Mouse (Mus musculus) ES-Bruce4 (cell line): ENCODE results near the gene Tnip1. TPM values are rescaled to one million over a fixed set of nuclear protein-coding genes. Genes with fewer than 3 reads are reported as not detected.
A peak's percentile ranks its signal among the peaks of the same experiment; 100 is the strongest.

ENCODE experiments used
- H3K27ac ChIP-seq: 2 replicates; pipeline ENCODE4 v1.5.1; 2012; ENCODE audit warnings: low read length, inconsistent platforms; ENCODE audit not compliant: insufficient read depth
- H3K27me3 ChIP-seq: 2 replicates; pipeline ENCODE4 v1.6.1; 2012; ENCODE audit warnings: mild to moderate bottlenecking, low read length, inconsistent platforms; ENCODE audit not compliant: control insufficient read depth, poor library complexity, insufficient read depth, severe bottlenecking
- H3K36me3 ChIP-seq: 2 replicates; pipeline ENCODE4 v1.6.1; 2012; ENCODE audit warnings: inconsistent platforms, mild to moderate bottlenecking, low read length, moderate library complexity; ENCODE audit not compliant: control insufficient read depth, poor library complexity, insufficient read depth, severe bottlenecking
- H3K4me1 ChIP-seq: one replicate; pipeline ENCODE4 v1.8.1; 2011; ENCODE audit warnings: low read length; ENCODE audit not compliant: control insufficient read depth, insufficient read depth
- H3K4me3 ChIP-seq: 2 replicates; pipeline ENCODE4 v1.5.1; 2011; ENCODE audit warnings: low read depth, mild to moderate bottlenecking, low read length
- H3K9ac ChIP-seq: 2 replicates; pipeline ENCODE4 v1.6.1; 2012; ENCODE audit warnings: low read depth, mild to moderate bottlenecking, inconsistent platforms; ENCODE audit not compliant: poor library complexity, severe bottlenecking
- H3K9me3 ChIP-seq: replicated peaks from 2 replicates; pipeline ENCODE4 v1.6.1; 2012; ENCODE audit warnings: mild to moderate bottlenecking, low read length, inconsistent platforms; ENCODE audit not compliant: control insufficient read depth, poor library complexity, insufficient read depth, severe bottlenecking
- CTCF ChIP-seq: IDR thresholded peaks from one replicate; pipeline ENCODE4 v1.8.1; 2011; ENCODE audit warnings: low read depth, low read length
- EP300 ChIP-seq: IDR thresholded peaks from 2 replicates; pipeline ENCODE4 v1.6.1; 2011; ENCODE audit warnings: low read depth, low read length; ENCODE audit not compliant: insufficient read depth
- POLR2A ChIP-seq: IDR thresholded peaks from one replicate; pipeline ENCODE4 v1.8.1; 2011; ENCODE audit warnings: low read length; ENCODE audit not compliant: insufficient read depth
- polyA plus RNA-seq: library from polyadenylated mRNA; stranded (reverse); fragments of >200 nt; gene quantifications from 2 replicates; pipeline ENCODE4 v1.2.4, GENCODE M21; 2011; ENCODE audit warnings: low read depth; ENCODE audit not compliant: missing spikeins, insufficient read depth, insufficient read length

The Tnip1 gene
- polyA plus RNA-seq, 1 experiment, result 33.2 TPM

- H3K9me3 ChIP-seq, result no peaks in the 10 kb centered on the region
- no peaks in the 10 kb centered on the region for H3K4me1 ChIP-seq
- H3K27ac ChIP-seq, result peak overlapping the region; percentile 74
- H3K9ac ChIP-seq, result peak overlapping the region; percentile 96
- peak overlapping the region; percentile 52 for H3K4me3 ChIP-seq
- peaks cover 21% of the 10 kb centered on the region for H3K36me3 ChIP-seq
- no peak for TF ChIP-seq CTCF
- TF ChIP-seq POLR2A, result no peak
- no peak for TF ChIP-seq EP300
- no peaks in the 10 kb centered on the region for H3K27me3 ChIP-seq
Observed at GRCm38 (mm10) chr11:54865330-54866085, 97.2 kb downstream of the Tnip1 start.

GRCm38 (mm10) chr11:54862621-54863520 lies 99.8 kb downstream of the Tnip1 start:
- peaks cover under 1% of the 10 kb centered on the region; the same call in 1 of the 2 replicates for H3K36me3 ChIP-seq
- TF ChIP-seq EP300 (no peak), CTCF (peak; percentile 68), POLR2A (no peak)
- no peaks in the 10 kb centered on the region for H3K27me3 ChIP-seq
- H3K9me3 ChIP-seq, result no peaks in the 10 kb centered on the region
- no peaks in the 10 kb centered on the region for H3K4me1 ChIP-seq
- no peak overlapping the region for H3K4me3 ChIP-seq
- no peak overlapping the region for H3K27ac ChIP-seq
- peak overlapping the region; percentile 37 for H3K9ac ChIP-seq

- Histone ChIP-seq H3K27me3 (no peaks in the 10 kb centered on the region), H3K4me1 (no peaks in the 10 kb centered on the region), H3K9me3 (no peaks in the 10 kb centered on the region), H3K27ac (no peak overlapping the region), H3K9ac (peak overlapping the region; percentile 98), H3K4me3 (no peak overlapping the region), H3K36me3 (no peaks in the 10 kb centered on the region)
- TF ChIP-seq POLR2A, result no peak
- no peak for TF ChIP-seq EP300
- TF ChIP-seq CTCF, result no peak
Observed at GRCm38 (mm10) chr11:54861471-54862420, 101.0 kb downstream of the Tnip1 start.

Other genes with a start within 250 kb of the Tnip1 start
- gene Cdc42se2, start 175.2 kb downstream of the Tnip1 start, polyA plus RNA-seq, result 62.4 and 69.7 TPM in 2 replicates
- 26.3 and 33.2 TPM in 2 replicates for gene Lyrm7, start 102.0 kb downstream of the Tnip1 start, polyA plus RNA-seq
- gene Hint1, start 96.5 kb downstream of the Tnip1 start, polyA plus RNA-seq, result 321 and 324 TPM in 2 replicates
- 50.8 and 52.4 TPM in 2 replicates for gene Gpx3, start 60.5 kb downstream of the Tnip1 start, polyA plus RNA-seq
- gene Anxa6, start 70.5 kb upstream of the Tnip1 start, polyA plus RNA-seq, result 74.2 and 76.1 TPM in 2 replicates
- not detected in 2 replicates for gene Ccdc69, start 115.2 kb upstream of the Tnip1 start, polyA plus RNA-seq
- gene Gm2a, start 135.2 kb upstream of the Tnip1 start, polyA plus RNA-seq, result 24.7 and 24.9 TPM in 2 replicates
- not detected in 2 replicates for gene Slc36a3, start 188.8 kb upstream of the Tnip1 start, polyA plus RNA-seq
- gene Slc36a2, start 222.2 kb upstream of the Tnip1 start, polyA plus RNA-seq, result not detected in 2 replicates
- 5.3 and 6.3 TPM in 2 replicates for gene Slc36a1, start 241.4 kb upstream of the Tnip1 start, polyA plus RNA-seq